Mouse (Mus musculus) intestine, embryonic 16.5 days (tissue): ENCODE measurements at regions not wholly inside any gene's neighbourhood (a gene's known extent, or its start where the extent isn't known, plus 50 kb on each side); places are given as distances from the start of the nearest gene placed in this dataset.

Source experiments
- ATAC-seq: fragments of 200-750 bp; cut with Nextera tagmentation; 2 replicates; pipeline ENCODE4 v1.8.0; 2017; ENCODE audit warnings: moderate TSS enrichment, moderate library complexity
- H3K27ac ChIP-seq: fragments of 300-500 bp; sonication (generic); 2 replicates; pipeline ENCODE4 v1.5.1; 2014; ENCODE audit warnings: mild to moderate bottlenecking, low read length
- H3K27me3 ChIP-seq: fragments of 300-500 bp; sonication (generic); replicated peaks from 2 replicates; pipeline ENCODE4 v1.6.1; 2014; ENCODE audit warnings: low read length, control low read depth, mixed read lengths; ENCODE audit not compliant: control insufficient read depth, insufficient read depth
- H3K36me3 ChIP-seq: fragments of 300-500 bp; sonication (generic); 2 replicates; pipeline ENCODE4 v1.6.1; 2014; ENCODE audit warnings: low read length, control low read depth; ENCODE audit not compliant: control insufficient read depth, insufficient read depth
- H3K4me1 ChIP-seq: fragments of 300-500 bp; sonication (generic); 2 replicates; pipeline ENCODE4 v1.6.1; 2014; ENCODE audit warnings: low read length, control low read depth, mixed read lengths; ENCODE audit not compliant: control insufficient read depth, insufficient read depth
- H3K4me2 ChIP-seq: fragments of 300-500 bp; sonication (generic); 2 replicates; pipeline ENCODE4 v1.6.1; 2014; ENCODE audit warnings: low read depth, low read length, control low read depth
- H3K4me3 ChIP-seq: fragments of 300-500 bp; sonication (generic); 2 replicates; pipeline ENCODE4 v1.5.1; 2014; ENCODE audit warnings: mild to moderate bottlenecking, low read length
- H3K9ac ChIP-seq: fragments of 300-500 bp; sonication (generic); 2 replicates; pipeline ENCODE4 v1.6.1; 2014; ENCODE audit warnings: low read depth, low read length
- H3K9me3 ChIP-seq: fragments of 300-500 bp; sonication (generic); 2 replicates; pipeline ENCODE4 v1.6.1; 2016; ENCODE audit warnings: low read length, control low read depth; ENCODE audit not compliant: control insufficient read depth
- WGBS: fragments of 180-500 bp; shearing (Covaris S2); extraction: QIAGEN DNeasy Blood & Tissue Kit; methylation state at CpG from one replicate; pipeline ENCODE4 v1.1.7; 2014; 5-methylcytosine and 5-hydroxymethylcytosine counted together

DNA sequence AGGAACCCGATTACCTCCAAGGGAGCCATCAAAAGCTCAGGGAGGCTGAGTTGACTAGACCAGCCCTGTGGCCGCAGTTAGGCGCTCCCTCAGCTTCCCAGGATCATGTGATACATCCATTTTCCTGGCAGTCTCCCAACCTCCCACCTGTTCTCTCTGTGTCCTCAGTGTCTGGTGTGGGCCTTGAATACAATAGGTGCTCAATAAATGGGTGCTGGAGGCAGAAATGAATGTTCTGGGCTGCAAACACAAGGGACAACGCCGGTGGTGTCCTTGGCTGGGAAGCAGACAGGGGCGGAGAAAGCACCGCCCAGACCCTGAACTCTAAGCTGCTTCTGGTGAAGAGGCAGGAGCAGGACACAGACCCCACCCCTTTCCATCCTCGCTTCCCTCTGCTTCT, 93.3 kb upstream of the Runx3 start:
- 53% methylated on average over 8 of the region's 8 CpGs for WGBS
- no peak for ATAC-seq
- peaks cover 6% of the 10 kb centered on the region; the same call in 1 of the 2 replicates for H3K4me1 ChIP-seq
- H3K36me3 ChIP-seq: no peaks in the 10 kb centered on the region
- H3K4me3 ChIP-seq: no peak overlapping the region
- H3K27me3 ChIP-seq: no peaks in the 10 kb centered on the region
- H3K4me2 ChIP-seq: no peak overlapping the region
- no peak overlapping the region for H3K9ac ChIP-seq
- no peak overlapping the region for H3K27ac ChIP-seq
- no peaks in the 10 kb centered on the region for H3K9me3 ChIP-seq

DNA sequence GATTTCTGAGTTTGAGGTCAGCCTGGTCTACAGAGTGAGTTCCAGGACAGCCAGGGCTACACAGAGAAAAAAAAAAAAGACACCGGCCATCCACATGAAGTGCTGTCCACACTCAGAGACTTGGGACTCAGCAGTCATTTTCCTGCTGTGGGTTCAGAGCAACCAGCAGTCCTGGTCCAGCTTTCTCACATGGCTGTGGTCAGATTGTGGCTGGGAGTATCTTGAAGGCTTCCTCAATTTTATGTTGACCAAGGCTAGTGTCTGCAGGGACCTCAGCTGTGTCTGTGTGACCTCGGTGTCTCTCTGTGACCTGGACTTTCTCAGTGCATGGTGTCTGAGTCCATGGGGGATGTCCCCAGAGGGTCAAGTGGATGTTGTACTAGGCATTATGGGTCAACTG, 90.7 kb upstream of the Runx3 start:
- H3K9me3 ChIP-seq: no peaks in the 10 kb centered on the region
- no peak overlapping the region for H3K27ac ChIP-seq
- no peaks in the 10 kb centered on the region for H3K36me3 ChIP-seq
- H3K9ac ChIP-seq: no peak overlapping the region
- WGBS: 90% methylated on average over 2 of the region's 2 CpGs
- H3K4me2 ChIP-seq: no peak overlapping the region
- no peak overlapping the region for H3K4me3 ChIP-seq
- H3K27me3 ChIP-seq: no peaks in the 10 kb centered on the region
- ATAC-seq: no peak
- peaks cover 6% of the 10 kb centered on the region; the same call in 1 of the 2 replicates for H3K4me1 ChIP-seq

DNA sequence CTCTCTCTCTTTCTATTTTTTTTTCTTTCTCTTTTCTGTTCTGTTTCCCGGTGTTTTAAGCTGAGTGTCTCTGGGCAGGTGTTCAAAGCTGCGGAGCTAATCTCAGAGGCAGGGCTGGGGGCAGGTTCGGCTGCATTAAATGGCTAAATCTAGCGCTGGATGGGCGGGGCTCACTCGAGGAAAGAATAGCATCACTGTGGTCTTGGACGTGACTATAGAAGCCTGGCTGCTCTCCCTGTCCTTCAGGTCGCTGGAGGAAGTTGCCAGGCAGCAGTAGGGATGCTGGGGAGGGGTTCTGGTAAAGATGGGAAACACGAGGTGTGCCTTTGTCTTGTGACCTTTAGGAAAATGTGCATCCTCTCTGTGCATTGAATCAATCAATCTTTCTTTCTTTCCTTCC, 88.0 kb upstream of the Runx3 start:
- 38% methylated on average over 9 of the region's 9 CpGs for WGBS
- H3K36me3 ChIP-seq: no peaks in the 10 kb centered on the region
- ATAC-seq: no peak
- no peaks in the 10 kb centered on the region for H3K27me3 ChIP-seq
- H3K9me3 ChIP-seq: no peaks in the 10 kb centered on the region
- H3K4me2 ChIP-seq: no peak overlapping the region
- no peak overlapping the region for H3K27ac ChIP-seq
- peaks cover 6% of the 10 kb centered on the region; the same call in 1 of the 2 replicates for H3K4me1 ChIP-seq
- no peak overlapping the region for H3K4me3 ChIP-seq
- no peak overlapping the region for H3K9ac ChIP-seq

DNA sequence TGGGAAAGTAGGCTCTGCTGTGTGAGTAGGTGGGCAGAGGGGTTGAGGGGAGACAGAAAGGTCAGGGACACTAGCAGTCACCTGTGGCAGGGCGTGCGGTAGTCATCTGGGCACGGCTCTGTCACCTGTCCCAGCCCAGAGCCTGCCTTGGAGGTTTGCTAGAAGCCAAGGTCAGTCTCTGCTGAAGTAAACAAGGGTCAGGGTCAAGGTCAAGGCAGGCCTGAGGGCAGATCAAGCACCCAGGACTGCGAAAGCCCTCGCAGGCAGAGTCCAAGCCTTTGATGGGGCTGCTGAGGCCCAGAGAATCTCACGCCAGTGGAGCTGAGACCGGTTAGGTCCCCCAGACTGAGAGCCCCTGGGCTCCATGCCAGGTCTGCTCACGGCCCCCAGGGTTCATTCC, 87.2 kb upstream of the Runx3 start:
- Histone ChIP-seq H3K27me3 (no peaks in the 10 kb centered on the region), H3K36me3 (no peaks in the 10 kb centered on the region), H3K27ac (no peak overlapping the region), H3K9me3 (no peaks in the 10 kb centered on the region), H3K4me3 (no peak overlapping the region), H3K9ac (no peak overlapping the region), H3K4me1 (0 out of 2 replicates have a peak, but pooled peaks cover 2% of the 10 kb centered on the region), H3K4me2 (no peak overlapping the region)
- 70% methylated on average over 8 of the region's 8 CpGs for WGBS
- no peak for ATAC-seq

DNA sequence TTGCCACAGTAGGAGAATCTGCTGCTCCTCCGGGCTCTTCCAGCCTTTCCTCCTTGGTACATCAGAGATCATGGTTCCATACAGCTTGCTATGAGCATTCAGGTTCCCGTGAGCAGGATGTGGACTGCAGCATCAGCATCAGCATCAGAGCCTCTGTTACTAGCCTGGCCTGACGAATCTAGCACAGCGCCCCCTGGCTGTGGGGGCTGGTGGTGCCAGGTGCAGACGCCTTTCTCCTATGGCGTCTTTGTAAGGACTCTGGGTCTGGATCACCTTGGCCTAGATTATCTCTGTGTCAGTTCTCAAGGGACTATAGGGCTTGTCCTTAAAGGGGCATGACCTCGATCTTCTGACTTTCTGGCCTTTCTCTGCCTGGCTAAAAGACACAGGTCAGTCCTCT, 86.0 kb upstream of the Runx3 start:
- Histone ChIP-seq H3K4me3 (no peak overlapping the region), H3K4me1 (0 out of 2 replicates have a peak, but pooled peaks cover 2% of the 10 kb centered on the region), H3K4me2 (no peak overlapping the region), H3K36me3 (no peaks in the 10 kb centered on the region), H3K27me3 (no peaks in the 10 kb centered on the region), H3K27ac (no peak overlapping the region), H3K9me3 (no peaks in the 10 kb centered on the region), H3K9ac (no peak overlapping the region)
- WGBS: 34% methylated on average over 7 of the region's 7 CpGs
- no peak for ATAC-seq

DNA sequence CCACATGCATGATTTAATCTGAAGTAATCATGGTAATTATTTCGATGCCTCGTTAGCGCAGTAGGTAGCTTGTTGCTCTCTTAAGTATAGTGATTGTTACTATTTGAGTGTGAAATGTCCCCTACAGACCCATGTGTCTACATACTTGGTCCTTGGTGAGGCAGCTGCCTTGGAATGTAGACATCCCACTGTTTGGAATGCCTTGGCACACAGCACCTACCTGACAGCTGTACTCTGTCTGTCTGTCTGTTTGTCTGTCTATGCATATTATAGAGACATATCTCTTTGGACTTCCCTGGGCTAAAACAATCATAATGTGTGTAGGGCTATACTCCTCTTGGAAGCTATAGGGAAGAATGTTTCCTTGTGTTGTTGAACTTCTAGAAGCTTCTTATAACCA, 83.7 kb upstream of the Runx3 start:
- H3K9me3 ChIP-seq: no peaks in the 10 kb centered on the region
- H3K4me1 ChIP-seq: 0 out of 2 replicates have a peak, but pooled peaks cover 2% of the 10 kb centered on the region
- WGBS: 93% methylated on average over 3 of the region's 3 CpGs
- no peak overlapping the region for H3K9ac ChIP-seq
- ATAC-seq: no peak
- H3K36me3 ChIP-seq: no peaks in the 10 kb centered on the region
- H3K27ac ChIP-seq: no peak overlapping the region
- H3K27me3 ChIP-seq: no peaks in the 10 kb centered on the region
- no peak overlapping the region for H3K4me2 ChIP-seq
- no peak overlapping the region for H3K4me3 ChIP-seq

DNA sequence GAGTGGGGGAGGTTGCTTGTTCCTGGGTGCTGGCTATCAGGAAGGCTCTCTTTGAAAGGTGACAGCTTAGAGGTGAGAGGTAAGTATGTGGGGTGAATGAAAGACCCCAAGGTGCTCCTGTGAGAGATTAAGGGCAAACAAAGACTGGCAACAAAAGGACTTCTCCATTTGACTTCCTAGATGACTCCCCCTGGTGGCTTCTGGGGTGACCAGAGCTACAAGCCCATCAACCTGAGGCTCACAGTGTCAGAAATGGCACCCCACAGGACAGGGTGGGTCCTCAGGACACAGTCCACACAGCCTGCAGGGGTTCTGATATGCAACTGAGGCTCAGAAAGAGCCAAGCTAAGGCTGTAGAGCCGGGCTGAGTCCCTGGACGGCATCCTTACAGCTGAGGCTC, 81.2 kb upstream of the Runx3 start:
- no peak overlapping the region for H3K4me2 ChIP-seq
- H3K36me3 ChIP-seq: no peaks in the 10 kb centered on the region
- H3K27me3 ChIP-seq: no peaks in the 10 kb centered on the region
- 0 out of 2 replicates have a peak, but pooled peaks cover 2% of the 10 kb centered on the region for H3K4me1 ChIP-seq
- H3K9me3 ChIP-seq: no peaks in the 10 kb centered on the region
- WGBS: 93% methylated on average over 2 of the region's 2 CpGs
- no peak for ATAC-seq
- H3K27ac ChIP-seq: no peak overlapping the region
- H3K9ac ChIP-seq: no peak overlapping the region
- H3K4me3 ChIP-seq: no peak overlapping the region

DNA sequence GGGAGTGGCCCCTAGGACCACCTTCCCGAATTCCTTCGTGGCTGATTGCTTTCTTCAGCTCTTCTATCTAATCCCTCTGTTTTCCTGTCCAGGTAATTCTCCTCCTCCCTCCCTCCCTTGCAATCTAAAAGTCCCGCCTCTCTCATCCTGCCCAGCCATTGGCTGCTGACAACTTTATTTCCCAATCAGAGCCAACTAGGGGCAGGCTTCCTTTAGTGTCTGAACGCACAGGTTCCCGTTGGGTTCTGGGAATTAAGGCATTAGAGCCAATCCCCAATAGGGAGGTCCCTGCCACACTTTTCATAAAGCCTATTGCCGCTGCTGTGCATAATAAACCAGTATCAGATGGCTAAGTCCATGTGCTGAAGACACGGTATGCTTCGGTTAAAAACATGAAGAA, 78.5 kb upstream of the Runx3 start:
- Histone ChIP-seq H3K4me1 (no peaks in the 10 kb centered on the region), H3K9me3 (no peaks in the 10 kb centered on the region), H3K4me2 (no peak overlapping the region), H3K36me3 (no peaks in the 10 kb centered on the region), H3K9ac (no peak overlapping the region), H3K27me3 (no peaks in the 10 kb centered on the region), H3K4me3 (no peak overlapping the region), H3K27ac (no peak overlapping the region)
- 40% methylated on average over 8 of the region's 8 CpGs for WGBS
- ATAC-seq: no peak

DNA sequence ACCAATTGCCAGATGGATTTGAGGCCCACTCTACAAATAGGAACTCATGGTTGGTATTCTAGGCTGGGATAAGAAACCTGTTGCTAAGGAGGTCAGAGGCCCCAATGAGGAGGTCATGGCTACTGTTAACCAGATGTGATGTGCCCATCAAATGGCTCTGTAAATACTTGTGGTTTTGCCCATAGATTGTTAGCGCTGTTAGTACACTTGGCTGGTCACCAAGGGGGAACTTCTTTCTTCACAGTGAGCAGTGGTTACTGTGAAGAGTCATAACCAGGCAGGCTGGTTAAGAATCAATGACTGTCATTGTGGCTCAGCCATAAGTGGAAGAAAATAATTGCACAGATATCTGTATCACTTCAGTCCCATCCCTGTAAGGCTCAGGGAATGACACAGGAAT, 78.0 kb upstream of the Runx3 start:
- no peaks in the 10 kb centered on the region for H3K36me3 ChIP-seq
- WGBS: 88% methylated on average over 1 of the region's 1 CpGs
- no peak for ATAC-seq
- no peak overlapping the region for H3K4me2 ChIP-seq
- no peak overlapping the region for H3K27ac ChIP-seq
- H3K4me3 ChIP-seq: no peak overlapping the region
- H3K9ac ChIP-seq: no peak overlapping the region
- no peaks in the 10 kb centered on the region for H3K4me1 ChIP-seq
- no peaks in the 10 kb centered on the region for H3K27me3 ChIP-seq
- H3K9me3 ChIP-seq: no peaks in the 10 kb centered on the region

DNA sequence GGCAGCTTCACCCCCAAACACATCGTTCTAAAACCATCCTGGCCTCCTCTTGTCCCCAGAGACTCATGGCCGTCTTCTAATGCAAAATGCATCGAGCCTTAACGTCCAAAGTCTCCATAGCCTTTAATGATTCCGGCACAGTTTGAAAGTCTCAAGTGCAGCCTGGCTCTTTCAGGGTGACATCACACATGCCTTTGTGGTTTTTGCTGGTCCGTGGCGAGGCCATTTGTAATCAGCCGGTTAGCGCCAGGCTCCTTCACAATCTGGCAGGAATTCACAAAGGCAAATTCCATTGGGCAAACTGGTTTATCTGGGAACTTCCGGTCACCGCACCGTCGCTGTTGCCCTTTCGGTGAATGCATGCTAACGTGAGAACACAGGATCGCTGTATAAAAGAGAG, 75.4 kb upstream of the Runx3 start:
- no peak overlapping the region for H3K4me3 ChIP-seq
- no peaks in the 10 kb centered on the region for H3K9me3 ChIP-seq
- no peaks in the 10 kb centered on the region for H3K36me3 ChIP-seq
- H3K9ac ChIP-seq: no peak overlapping the region
- no peaks in the 10 kb centered on the region for H3K27me3 ChIP-seq
- no peak for ATAC-seq
- WGBS: 76% methylated on average over 16 of the region's 16 CpGs
- H3K27ac ChIP-seq: no peak overlapping the region
- no peak overlapping the region for H3K4me2 ChIP-seq
- no peaks in the 10 kb centered on the region for H3K4me1 ChIP-seq
